Mouse (Mus musculus): ENCODE measurements around the gene Csk. TPM values are rescaled to one million over a fixed set of nuclear protein-coding genes. Genes with fewer than 3 reads are reported as not detected.

Gene Csk
- total and polyA plus RNA-seq, 2 experiments from 2014 or later, result 10.8 to 54.2 TPM

GRCm38 (mm10) chr9:57671500-57671899 is 18.1 kb upstream of the Csk start:
- no peak overlapping the region for H3K4me2 ChIP-seq (ENCODE audit: low read depth, low read length)
- 70% methylated on average over 5 of the region's 5 CpGs for WGBS

GRCm38 (mm10) chr9:57671037-57671436 is 17.6 kb upstream of the Csk start:
- TF ChIP-seq CTCF (IDR thresholded peaks at IDR 0.05; ENCODE audit: low read depth) (no peak), EP300 (IDR thresholded peaks at IDR 0.05; ENCODE audit: low read depth) (no peak)
- ATAC-seq (ENCODE audit: insufficient read depth, low read depth), result no peak

More at GRCm38 (mm10) chr9:57671500-57671899, 18.1 kb upstream of the Csk start:
- Histone ChIP-seq H3K4me1 (ENCODE audit: control insufficient read depth, insufficient read depth) (no peaks in the 10 kb centered on the region), H3K9me3 (replicated peaks; ENCODE audit: control insufficient read depth, low read length) (no peaks in the 10 kb centered on the region), H3K4me3 (ENCODE audit: low read depth, low read length) (no peak overlapping the region), H3K27me3 (ENCODE audit: control insufficient read depth, insufficient read depth, low read length) (no peaks in the 10 kb centered on the region), H3K9ac (replicated peaks; ENCODE audit: low read depth, low read length) (no peak overlapping the region), H3K27ac (ENCODE audit: low read depth) (no peak overlapping the region), H3K36me3 (replicated peaks; ENCODE audit: control insufficient read depth, insufficient read depth, low read length) (no peaks in the 10 kb centered on the region)
- no peak for TF ChIP-seq CTCF (IDR thresholded peaks at IDR 0.05; ENCODE audit: low read depth)
- no peak for TF ChIP-seq EP300 (IDR thresholded peaks at IDR 0.05; ENCODE audit: low read depth)
- no peak for DNase-seq (ENCODE audit: low spot score)
- ATAC-seq (ENCODE audit: insufficient read depth, low read depth), result no peak

GRCm38 (mm10) chr9:57669566-57669965 is 16.1 kb upstream of the Csk start:
- H3K36me3 ChIP-seq (replicated peaks; ENCODE audit: control insufficient read depth, insufficient read depth, low read length), result no peaks in the 10 kb centered on the region
- TF ChIP-seq CTCF (IDR thresholded peaks at IDR 0.05; ENCODE audit: low read depth) (no peak), EP300 (IDR thresholded peaks at IDR 0.05; ENCODE audit: low read depth) (no peak)
- H3K27ac ChIP-seq (ENCODE audit: low read depth), result no peak overlapping the region
- DNase-seq (ENCODE audit: low spot score) (no peak), ATAC-seq (ENCODE audit: insufficient read depth, low read depth) (no peak)
- no peak overlapping the region for H3K4me2 ChIP-seq (ENCODE audit: low read depth, low read length)
- no peak overlapping the region for H3K9ac ChIP-seq (replicated peaks; ENCODE audit: low read depth, low read length)
- H3K27me3 ChIP-seq (ENCODE audit: control insufficient read depth, insufficient read depth, low read length), result no peaks in the 10 kb centered on the region
- WGBS, result 80% methylated on average over 3 of the region's 3 CpGs
- H3K4me1 ChIP-seq (ENCODE audit: control insufficient read depth, insufficient read depth), result no peaks in the 10 kb centered on the region
- no peaks in the 10 kb centered on the region for H3K9me3 ChIP-seq (replicated peaks; ENCODE audit: control insufficient read depth, low read length)
- H3K4me3 ChIP-seq (ENCODE audit: low read depth, low read length), result no peak overlapping the region

More at GRCm38 (mm10) chr9:57671037-57671436, 17.6 kb upstream of the Csk start:
- Histone ChIP-seq H3K36me3 (replicated peaks; ENCODE audit: control insufficient read depth, insufficient read depth, low read length) (no peaks in the 10 kb centered on the region), H3K4me3 (ENCODE audit: low read depth, low read length) (no peak overlapping the region), H3K9me3 (replicated peaks; ENCODE audit: control insufficient read depth, low read length) (no peaks in the 10 kb centered on the region), H3K27ac (ENCODE audit: low read depth) (no peak overlapping the region), H3K4me2 (ENCODE audit: low read depth, low read length) (no peak overlapping the region), H3K27me3 (ENCODE audit: control insufficient read depth, insufficient read depth, low read length) (no peaks in the 10 kb centered on the region), H3K9ac (replicated peaks; ENCODE audit: low read depth, low read length) (no peak overlapping the region), H3K4me1 (ENCODE audit: control insufficient read depth, insufficient read depth) (no peaks in the 10 kb centered on the region)
- WGBS, result 81% methylated on average over 4 of the region's 4 CpGs
- no peak for DNase-seq (ENCODE audit: low spot score)

- 36% methylated on average over 1 of the region's 1 CpGs for WGBS
- H3K4me3 ChIP-seq (ENCODE audit: low read depth, low read length), result no peak overlapping the region
- H3K4me1 ChIP-seq (ENCODE audit: control insufficient read depth, insufficient read depth), result no peaks in the 10 kb centered on the region
- no peaks in the 10 kb centered on the region for H3K9me3 ChIP-seq (replicated peaks; ENCODE audit: control insufficient read depth, low read length)
- no peak for DNase-seq (ENCODE audit: low spot score)
- H3K36me3 ChIP-seq (replicated peaks; ENCODE audit: control insufficient read depth, insufficient read depth, low read length), result no peaks in the 10 kb centered on the region
- no peak overlapping the region for H3K27ac ChIP-seq (ENCODE audit: low read depth)
- H3K4me2 ChIP-seq (ENCODE audit: low read depth, low read length), result no peak overlapping the region
- H3K27me3 ChIP-seq (ENCODE audit: control insufficient read depth, insufficient read depth, low read length), result no peaks in the 10 kb centered on the region
- TF ChIP-seq EP300 (IDR thresholded peaks at IDR 0.05; ENCODE audit: low read depth) (no peak), CTCF (IDR thresholded peaks at IDR 0.05; ENCODE audit: low read depth) (no peak)
- no peak for ATAC-seq (ENCODE audit: insufficient read depth, low read depth)
- H3K9ac ChIP-seq (replicated peaks; ENCODE audit: low read depth, low read length), result no peak overlapping the region
Measured at GRCm38 (mm10) chr9:57668277-57668676, 14.8 kb upstream of the Csk start.

GRCm38 (mm10) chr9:57667817-57668216 is 14.4 kb upstream of the Csk start:
- Histone ChIP-seq H3K4me2 (ENCODE audit: low read depth, low read length) (no peak overlapping the region), H3K9me3 (replicated peaks; ENCODE audit: control insufficient read depth, low read length) (no peaks in the 10 kb centered on the region), H3K27me3 (ENCODE audit: control insufficient read depth, insufficient read depth, low read length) (no peaks in the 10 kb centered on the region), H3K36me3 (replicated peaks; ENCODE audit: control insufficient read depth, insufficient read depth, low read length) (no peaks in the 10 kb centered on the region), H3K9ac (replicated peaks; ENCODE audit: low read depth, low read length) (no peak overlapping the region), H3K4me3 (ENCODE audit: low read depth, low read length) (no peak overlapping the region), H3K27ac (ENCODE audit: low read depth) (no peak overlapping the region), H3K4me1 (ENCODE audit: control insufficient read depth, insufficient read depth) (no peaks in the 10 kb centered on the region)
- WGBS, result 62% methylated on average over 11 of the region's 11 CpGs
- DNase-seq (ENCODE audit: low spot score), result no peak
- no peak for TF ChIP-seq CTCF (IDR thresholded peaks at IDR 0.05; ENCODE audit: low read depth)
- no peak for TF ChIP-seq EP300 (IDR thresholded peaks at IDR 0.05; ENCODE audit: low read depth)
- ATAC-seq (ENCODE audit: insufficient read depth, low read depth), result no peak

GRCm38 (mm10) chr9:57667136-57667535 is 13.7 kb upstream of the Csk start:
- 54% methylated on average over 3 of the region's 3 CpGs for WGBS
- TF ChIP-seq EP300 (IDR thresholded peaks at IDR 0.05; ENCODE audit: low read depth), result no peak
- no peak for TF ChIP-seq CTCF (IDR thresholded peaks at IDR 0.05; ENCODE audit: low read depth)
- H3K27ac ChIP-seq (ENCODE audit: low read depth), result no peak overlapping the region

More at GRCm38 (mm10) chr9:57667136-57667535, 13.7 kb upstream of the Csk start:
- Histone ChIP-seq H3K4me2 (ENCODE audit: low read depth, low read length) (no peak overlapping the region), H3K9ac (replicated peaks; ENCODE audit: low read depth, low read length) (no peak overlapping the region), H3K9me3 (replicated peaks; ENCODE audit: control insufficient read depth, low read length) (no peaks in the 10 kb centered on the region), H3K4me3 (ENCODE audit: low read depth, low read length) (no peak overlapping the region), H3K4me1 (ENCODE audit: control insufficient read depth, insufficient read depth) (no peaks in the 10 kb centered on the region), H3K27me3 (ENCODE audit: control insufficient read depth, insufficient read depth, low read length) (no peaks in the 10 kb centered on the region), H3K36me3 (replicated peaks; ENCODE audit: control insufficient read depth, insufficient read depth, low read length) (no peaks in the 10 kb centered on the region)
- DNase-seq (ENCODE audit: low spot score) (no peak), ATAC-seq (ENCODE audit: insufficient read depth, low read depth) (no peak)
